Mouse (Mus musculus) heart, postnatal 14 days (tissue): Measurements from ENCODE around the gene 4930467E23Rik. TPM values are rescaled to one million over a fixed set of nuclear protein-coding genes. Genes with fewer than 3 reads are reported as not detected.
"Not testable (repeated sequence)": the region's sequence is repeated elsewhere in the genome, so short reads cannot be mapped to it uniquely, and the experiment has no call there.

Source experiments
- DNase-seq, 2 experiments: peaks; one replicate each; pipeline ENCODE4 v3.0.0; 2021 to 2022
- intact Hi-C: fragments of 180-260 bp; cut with DNase I; formaldehyde crosslinking; loops from one replicate; pipeline ENCODE4 v1.15.1; 2025
- total RNA-seq, 2 experiments: library from RNA; stranded (reverse); gene quantifications; 2 replicates each; pipeline ENCODE4 v1.2.3; 2021

The 4930467E23Rik gene
- total RNA-seq, 2 experiments from 2014 or later = 0.12 to 0.66 TPM

- intact Hi-C loops, DNase-seq: not testable (repeated sequence)
Observed at GRCm38 (mm10) chr8:19778891-19779290, 49.5 kb downstream of the 4930467E23Rik start.

GRCm38 (mm10) chr8:19780212-19780611, 50.8 kb downstream of the 4930467E23Rik start:
- intact Hi-C loops, DNase-seq: not testable (repeated sequence)

- intact Hi-C loops, DNase-seq: not testable (repeated sequence)
Observed at GRCm38 (mm10) chr8:19780658-19781057, 51.3 kb downstream of the 4930467E23Rik start.

GRCm38 (mm10) chr8:19781328-19782114, 52.1 kb downstream of the 4930467E23Rik start:
- DNase-seq, intact Hi-C loops: not testable (repeated sequence)

GRCm38 (mm10) chr8:19782736-19783135, 53.4 kb downstream of the 4930467E23Rik start:
- DNase-seq, intact Hi-C loops: not testable (repeated sequence)

- intact Hi-C loops, DNase-seq: not testable (repeated sequence)
Observed at GRCm38 (mm10) chr8:19783860-19784259, 54.5 kb downstream of the 4930467E23Rik start.

GRCm38 (mm10) chr8:19784554-19785364, 55.4 kb downstream of the 4930467E23Rik start:
- intact Hi-C loops = not testable (repeated sequence)
- DNase-seq = peak; percentile 99 to 100

GRCm38 (mm10) chr8:19792696-19793095, 63.3 kb downstream of the 4930467E23Rik start:
- not testable (repeated sequence) for DNase-seq

More at GRCm38 (mm10) chr8:19792696-19793095, 63.3 kb downstream of the 4930467E23Rik start:
- intact Hi-C loops = not testable (repeated sequence)

Other genes starting within 250 kb of the 4930467E23Rik start
- not detected for gene Defb7, start 234.5 kb upstream of the 4930467E23Rik start, total RNA-seq
- gene Gm31371, start 173.8 kb downstream of the 4930467E23Rik start, total RNA-seq = under 1 TPM in 1 of 2 experiments, not detected in 1; 0.17 TPM